Mouse (Mus musculus) E14TG2a.4 (cell line): ENCODE measurements around the gene 2010109A12Rik.
A peak's percentile ranks its signal among the peaks of the same experiment; 100 is the strongest.

Experiments used
- CTCF ChIP-seq: conservative IDR thresholded peaks from 2 replicates; pipeline ENCODE4 v1.5.1; 2014; ENCODE audit warnings: low read length
- NANOG ChIP-seq: IDR thresholded peaks from 2 replicates; pipeline ENCODE4 v1.6.1; 2014; ENCODE audit warnings: borderline replicate concordance, low read length, mixed read lengths
- POU5F1 ChIP-seq: IDR thresholded peaks from 2 replicates; pipeline ENCODE4 v1.6.1; 2014; ENCODE audit warnings: low read length, borderline replicate concordance

GRCm38 (mm10) chr5:93180252-93180651 is 26.1 kb upstream of the 2010109A12Rik start:
- TF ChIP-seq CTCF (peak; percentile 62), NANOG (no peak), POU5F1 (no peak)
